Mouse (Mus musculus) cerebellum, adult (tissue): ENCODE measurements around the gene Gcdh.

Experiments used
- ATAC-seq: cut with Nextera tagmentation; 2 replicates; pipeline ENCODE4 v1.9.2; 2017; ENCODE audit warnings: mild to moderate bottlenecking, moderate library complexity, mixed read lengths; ENCODE audit not compliant: insufficient number of reproducible peaks, low FRiP score, low TSS enrichment

Gcdh gene

DNA sequence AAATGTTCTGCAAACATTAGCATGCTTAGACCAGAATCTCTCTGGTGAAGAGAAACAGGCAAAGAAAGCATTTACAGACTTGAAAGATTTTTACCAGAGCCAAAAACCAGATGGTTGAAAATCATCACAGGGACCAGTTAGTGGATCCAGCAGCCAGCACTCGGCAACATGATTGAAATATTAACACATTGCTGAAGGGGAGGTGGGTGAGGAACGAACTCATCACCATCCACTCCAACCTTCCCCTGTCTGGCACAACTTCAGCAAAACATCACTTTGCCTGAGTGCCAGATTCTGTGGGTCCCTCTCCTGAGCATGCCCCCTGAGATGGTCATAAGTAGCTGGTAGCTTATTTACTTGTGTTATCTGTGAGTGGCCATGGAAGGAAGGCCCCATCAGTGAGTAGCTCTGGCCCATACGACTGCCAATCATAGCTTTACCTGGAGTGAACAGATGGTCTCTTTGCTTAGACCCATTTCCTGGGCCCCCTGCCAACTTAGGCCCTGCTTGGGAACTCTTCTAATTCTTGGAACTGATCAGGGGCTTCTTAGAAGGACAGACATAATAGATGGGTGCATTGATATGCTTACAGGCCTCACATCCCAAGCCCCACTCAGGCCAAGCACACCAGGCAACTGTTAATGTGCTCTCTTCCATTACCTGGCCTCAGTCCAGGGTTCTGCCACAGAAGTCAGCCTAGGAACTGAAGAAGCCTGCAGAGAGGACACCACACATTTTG, 16.3 kb downstream of the Gcdh start:
- ATAC-seq = peak; percentile 52; the same call in 1 of the 2 replicates

DNA sequence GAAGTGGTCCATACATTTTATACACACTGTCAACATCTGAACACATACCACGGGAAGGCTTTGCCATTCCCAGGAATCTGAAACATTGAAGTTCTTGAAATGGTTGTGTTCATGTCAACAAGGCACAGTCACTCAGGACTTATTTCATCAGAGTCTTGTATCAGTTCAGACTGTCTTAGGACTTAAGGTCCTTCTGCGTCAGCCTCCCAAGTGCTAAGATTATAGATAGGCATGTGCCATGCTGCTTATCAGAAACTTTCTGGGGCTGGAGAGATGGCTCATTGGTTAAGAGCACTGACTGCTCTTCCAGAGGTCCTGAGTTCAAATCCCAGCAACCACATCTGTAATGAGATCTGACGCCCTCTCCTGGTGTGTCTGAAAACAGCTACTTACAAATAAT, 19.4 kb downstream of the Gcdh start:
- ATAC-seq = no peak

DNA sequence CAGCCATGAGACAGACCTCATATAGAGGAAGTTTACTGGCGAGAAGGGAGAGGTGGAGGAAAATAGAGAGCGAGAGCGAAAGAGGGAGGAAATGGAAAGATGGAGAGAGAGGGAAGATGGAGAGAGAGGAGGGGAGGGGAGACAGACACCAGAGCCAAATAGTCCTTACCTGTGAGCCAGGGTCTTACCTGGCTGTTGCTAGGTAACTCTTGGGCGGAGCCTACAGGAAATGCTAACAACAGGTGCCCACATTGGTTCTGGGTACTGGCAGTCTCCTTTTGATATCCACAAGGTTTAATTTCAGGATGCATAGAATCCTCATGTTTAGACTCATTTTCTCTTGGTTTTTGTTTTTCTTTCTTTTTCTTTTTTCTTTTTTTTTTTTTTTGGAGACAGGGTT, 20.7 kb downstream of the Gcdh start:
- ATAC-seq = no peak

DNA sequence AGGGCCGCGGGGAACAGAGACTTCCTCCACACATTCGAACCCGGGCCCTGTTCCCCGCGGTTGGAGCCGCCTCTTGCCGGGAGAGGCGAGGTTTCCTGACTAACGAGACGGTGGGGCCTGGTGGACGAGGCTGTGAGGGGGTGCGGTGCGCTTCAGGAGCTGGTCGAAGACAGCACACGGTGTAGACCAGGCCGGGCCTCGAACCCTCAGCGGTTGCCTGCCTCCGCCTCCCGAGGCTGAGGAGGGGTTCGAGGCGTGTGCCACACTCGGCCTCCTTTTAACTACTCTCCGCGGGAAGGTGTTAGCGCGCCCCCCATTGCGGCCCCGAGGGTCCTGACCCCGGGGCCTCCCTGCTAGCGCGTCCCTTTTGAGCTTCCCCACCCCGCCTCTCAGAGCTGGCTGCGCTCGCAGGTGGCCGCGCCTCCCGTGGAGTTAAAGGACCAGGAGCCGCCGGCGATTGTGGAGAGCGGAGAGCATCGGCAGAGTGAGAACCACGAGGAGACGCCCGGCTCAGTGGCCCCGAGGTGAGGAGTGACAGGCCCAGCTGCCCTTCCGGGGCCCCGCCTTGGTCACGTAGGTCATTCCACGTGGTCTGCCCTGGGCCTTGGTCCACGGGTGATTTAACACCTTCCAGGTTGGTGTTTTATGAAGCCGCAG, 21.3 kb downstream of the Gcdh start:
- no peak for ATAC-seq

DNA sequence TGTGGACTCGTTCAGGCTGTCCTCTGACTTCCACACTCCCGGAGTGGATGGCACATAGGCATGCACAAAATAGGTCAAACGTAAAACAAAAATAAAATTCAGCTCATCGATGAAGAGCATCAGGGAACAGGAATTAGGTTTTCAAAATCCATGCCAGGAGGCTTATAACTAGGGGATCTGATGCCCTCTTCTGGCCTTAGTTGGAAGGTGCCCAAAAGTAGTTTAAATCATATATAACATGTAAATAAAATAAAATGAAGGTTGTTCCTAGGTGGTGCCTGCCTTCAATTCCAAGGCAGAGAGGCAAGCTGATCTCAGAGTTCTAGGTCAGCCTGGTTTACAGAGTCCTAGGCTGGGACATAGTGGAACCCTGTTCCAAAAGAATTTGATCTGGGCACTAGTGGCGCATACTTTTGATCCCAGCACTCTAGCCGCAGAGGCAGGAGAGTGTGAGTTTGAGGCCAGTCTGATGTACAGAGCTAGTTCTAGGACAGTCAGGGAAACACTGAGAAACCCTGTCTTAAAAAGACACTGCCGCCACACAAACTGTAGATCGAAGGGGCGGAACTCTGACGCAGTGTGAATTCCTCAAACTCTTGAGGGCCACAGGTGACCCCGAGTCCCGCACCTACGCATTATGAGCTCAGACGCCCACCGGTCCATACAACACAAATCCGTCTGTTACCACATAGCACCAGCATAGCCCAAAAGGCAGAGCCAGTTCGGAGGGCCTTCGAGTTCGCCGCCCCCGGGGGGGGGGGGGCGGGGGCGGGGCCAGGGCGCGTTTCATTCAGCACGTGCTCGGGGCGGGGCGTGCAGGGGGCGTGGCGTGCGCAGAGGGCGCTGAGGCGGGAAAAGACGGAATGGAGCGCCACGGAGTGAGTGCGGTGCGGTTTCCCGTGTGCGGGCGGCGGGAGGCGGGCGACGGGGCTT, 22.1 kb downstream of the Gcdh start, which contains the start of gene Syce2:
Gene Syce2 (plus strand): TSS at position 736 of the 933 bp plus-strand sequence.
- ATAC-seq = no peak; the same call in 1 of the 2 replicates

DNA sequence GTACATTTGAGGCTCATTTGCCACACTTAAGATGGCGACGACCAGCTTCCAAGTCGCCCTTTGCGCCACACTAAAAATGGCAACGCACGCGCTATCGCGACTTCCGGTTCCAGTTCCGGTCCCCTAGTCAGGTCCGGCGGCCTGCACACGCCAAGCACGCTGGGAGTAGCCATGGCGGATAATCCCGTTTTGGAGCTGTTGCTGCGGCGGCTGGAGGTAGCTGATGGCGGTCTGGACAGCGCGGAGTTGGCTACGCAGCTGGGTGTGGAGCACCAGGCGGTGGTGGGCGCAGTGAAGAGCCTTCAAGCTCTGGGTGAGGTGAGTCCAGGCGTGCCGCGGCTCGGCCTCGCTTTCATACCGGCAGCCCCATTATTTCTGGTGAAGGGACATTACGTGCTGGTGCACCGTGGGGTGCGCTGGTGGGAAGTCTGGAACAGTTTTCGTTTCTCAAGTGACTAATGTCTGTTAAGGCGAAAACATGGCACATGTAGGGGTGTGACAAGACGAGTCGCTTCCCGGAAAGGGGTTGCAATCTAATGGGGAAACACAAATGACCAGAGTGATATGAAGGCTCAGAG, 36.8 kb downstream of the Gcdh start, which contains the start of gene Farsa:
Gene Farsa (plus strand): TSS at position 126 of the 578 bp plus-strand sequence.
- peak; percentile 94; the same call in 1 of the 2 replicates for ATAC-seq

DNA sequence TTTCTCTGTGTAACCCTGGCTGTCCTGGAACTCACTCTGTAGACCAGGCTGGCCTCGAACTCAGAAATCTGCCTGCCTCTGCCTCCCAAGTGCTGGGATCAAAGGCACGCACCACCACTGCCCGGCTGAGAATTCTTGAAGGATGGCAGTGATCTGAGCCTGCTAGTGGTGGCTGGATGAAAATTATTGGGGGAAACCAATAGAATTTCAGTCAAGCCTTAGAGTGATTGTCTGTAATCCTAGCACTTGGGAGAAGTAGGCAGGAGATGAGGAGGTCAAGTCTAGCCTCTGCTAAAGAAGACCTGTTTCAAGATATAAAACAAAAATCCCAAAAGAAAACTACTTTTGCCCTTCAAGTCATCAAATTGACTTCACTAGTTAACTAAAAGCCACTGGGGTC, 37.3 kb downstream of the Gcdh start:
- no peak for ATAC-seq

DNA sequence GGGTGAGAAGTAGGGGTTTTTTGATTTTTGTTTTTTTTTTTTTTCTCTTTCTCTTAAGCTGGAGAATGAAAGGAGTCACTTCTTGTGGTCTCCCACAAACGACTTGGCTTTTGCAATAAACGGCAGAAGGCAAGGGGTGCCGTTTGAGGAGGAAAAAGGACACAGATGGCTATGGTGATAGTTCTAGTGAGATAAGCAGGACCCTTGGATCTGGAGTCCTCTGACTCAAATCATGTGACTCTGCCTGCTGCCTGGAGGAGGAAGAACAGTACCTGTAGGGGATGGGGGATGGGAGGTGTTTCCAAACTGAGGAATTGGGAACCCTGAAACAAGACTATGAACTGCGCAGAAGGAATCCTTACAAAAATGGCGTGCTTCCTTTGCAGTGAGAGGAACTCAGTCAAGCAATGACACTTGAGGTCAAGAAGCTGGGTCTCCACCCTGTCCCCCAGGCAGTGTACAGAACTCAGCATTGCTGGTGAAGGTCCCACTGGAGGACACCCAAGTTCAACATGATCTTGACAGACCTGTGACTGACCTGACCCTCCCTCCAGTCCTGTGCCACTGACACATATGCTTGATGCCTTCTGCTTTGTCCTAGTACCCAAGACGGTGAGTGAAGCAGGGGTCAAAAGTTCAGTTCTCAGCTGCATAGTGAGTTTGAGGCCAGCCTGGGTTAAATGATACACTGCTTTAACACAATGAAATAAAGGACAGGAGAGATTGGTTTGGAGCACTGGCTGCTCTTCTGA, 45.9 kb downstream of the Gcdh start:
- ATAC-seq = no peak

DNA sequence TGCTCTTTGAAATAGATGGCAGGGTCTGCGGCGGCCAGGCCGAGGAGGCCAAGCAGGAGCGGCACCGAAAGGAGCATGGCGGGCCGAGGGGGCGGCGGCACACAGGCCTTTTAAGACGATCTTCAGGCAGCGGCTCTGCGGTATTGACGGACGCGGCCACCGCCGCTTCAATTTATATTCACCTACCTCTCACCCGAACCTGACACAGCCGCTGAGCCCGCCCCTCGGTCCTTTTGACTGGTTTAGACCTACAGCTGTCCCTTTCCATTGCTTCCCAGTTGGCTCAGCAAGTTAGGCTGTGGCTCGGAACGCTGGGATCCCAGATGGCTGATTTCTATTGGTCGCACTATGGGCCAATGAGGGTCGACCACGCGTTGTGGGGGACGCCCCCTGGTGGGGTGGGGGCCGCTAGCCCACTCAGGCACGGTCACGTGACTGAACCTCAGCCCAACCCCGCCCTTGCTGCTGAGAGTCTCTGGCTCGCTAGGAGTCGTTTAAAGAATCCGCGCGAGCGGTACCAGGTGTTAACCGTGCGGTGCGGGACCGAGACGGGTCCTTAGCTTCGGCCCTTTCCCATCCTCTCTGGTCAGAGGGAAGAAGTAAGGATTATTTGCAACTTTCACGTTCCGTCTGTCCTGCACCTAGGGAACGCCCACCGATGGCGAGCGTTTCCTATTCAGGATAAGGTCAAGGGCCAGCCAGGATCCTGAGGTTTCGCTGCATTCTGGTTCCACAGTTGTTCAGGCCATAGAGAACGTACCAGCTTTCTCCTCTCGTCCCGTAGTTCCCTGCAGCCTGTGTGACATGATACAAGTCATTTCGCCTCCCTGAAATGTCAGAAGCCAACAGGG, 46.8 kb downstream of the Gcdh start, which contains the start of gene Calr:
Gene Calr (minus strand): TSS at position 213 of the 851 bp plus-strand sequence.
- peak; percentile 98 for ATAC-seq

DNA sequence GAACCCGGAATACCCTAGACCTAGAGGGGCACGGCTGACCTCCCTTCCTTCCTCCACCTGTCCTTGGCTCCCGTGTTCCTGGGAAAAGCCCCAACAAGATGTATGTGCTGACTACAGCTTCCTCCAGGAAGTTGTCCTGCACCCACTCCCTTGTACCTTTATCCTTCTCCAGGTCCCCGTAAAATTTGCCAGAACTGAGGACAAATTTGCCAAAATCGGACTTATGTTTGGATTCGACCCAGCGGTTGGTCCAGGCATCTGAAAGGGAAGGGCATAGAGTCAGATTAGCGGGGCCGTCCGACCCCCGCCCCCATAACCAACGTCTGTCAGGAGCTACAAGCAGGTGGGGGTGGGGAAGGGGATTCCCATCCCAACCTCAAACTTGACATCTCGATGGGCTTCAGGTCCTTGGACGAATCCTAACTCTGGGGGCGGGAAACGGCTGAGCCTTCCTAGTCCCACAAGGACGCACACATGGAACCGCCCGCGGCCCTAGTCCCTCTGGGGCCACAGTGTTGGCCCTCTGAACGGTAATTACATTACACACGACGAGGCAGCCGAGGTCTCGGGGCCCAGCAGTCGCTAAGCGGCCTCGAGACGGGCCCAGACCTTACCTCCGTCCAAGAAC, 47.5 kb downstream of the Gcdh start:
- ATAC-seq = no peak

DNA sequence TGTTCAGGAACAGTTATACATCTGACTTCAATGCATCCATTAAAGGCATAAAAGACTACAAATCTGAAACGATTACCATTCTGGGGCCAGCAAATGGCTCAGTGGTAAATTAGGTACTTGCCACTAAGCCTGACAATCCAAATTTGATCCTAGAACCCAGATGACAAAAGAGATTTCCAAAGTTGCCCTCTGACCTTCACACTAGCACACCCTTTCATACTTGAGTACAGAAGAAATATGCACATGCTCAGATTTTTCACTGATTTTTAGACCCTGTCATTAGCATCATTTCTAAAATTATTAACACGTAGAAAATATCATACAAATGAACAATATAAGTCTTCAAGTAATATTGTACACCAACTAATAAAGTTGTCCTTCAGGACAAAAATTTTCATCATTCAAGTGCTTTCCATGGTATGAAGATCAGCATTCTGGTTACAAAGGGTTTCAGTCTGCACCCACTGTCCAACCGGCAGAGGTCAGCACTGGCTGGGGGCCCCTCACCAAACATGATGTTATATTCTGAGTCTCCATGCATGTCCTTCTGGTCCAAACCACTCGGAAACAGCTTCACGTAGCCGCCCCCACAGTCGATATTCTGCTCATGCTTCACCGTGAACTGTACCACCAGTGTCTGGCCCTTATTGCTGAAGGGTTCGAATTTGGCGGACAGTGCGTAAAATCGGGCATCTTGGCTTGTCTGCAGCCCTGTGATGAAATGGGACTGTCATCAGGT, 48.2 kb downstream of the Gcdh start:
- no peak for ATAC-seq

DNA sequence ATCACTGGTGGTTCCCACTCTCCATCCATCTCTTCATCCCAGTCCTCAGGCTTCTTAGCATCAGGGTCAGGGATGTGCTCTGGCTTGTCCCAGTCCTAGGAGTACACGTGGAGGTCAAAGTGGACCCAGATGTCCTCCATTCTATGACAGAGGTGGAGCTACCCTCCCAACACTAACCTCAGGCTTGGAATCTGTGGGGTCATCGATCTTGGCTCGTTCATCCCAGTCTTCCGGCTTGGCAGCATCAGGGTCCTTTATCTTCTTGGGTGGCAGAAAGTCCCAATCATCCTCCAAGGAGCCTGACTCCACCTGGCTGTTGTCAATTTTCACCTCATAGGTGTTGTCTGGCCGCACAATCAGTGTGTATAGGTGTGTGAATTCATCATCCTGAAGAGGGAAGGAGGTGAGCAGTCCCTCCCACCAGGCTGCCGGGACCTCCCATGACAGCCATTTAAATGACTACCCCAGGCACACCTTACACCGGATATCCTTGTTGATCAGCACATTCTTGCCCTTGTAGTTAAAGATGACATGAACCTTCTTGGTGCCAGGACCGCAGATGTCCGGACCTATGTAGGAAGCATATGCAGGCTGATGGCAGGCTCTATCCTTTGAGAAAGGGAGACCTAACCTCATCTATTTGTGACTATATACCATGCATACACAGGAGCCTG, 49.2 kb downstream of the Gcdh start:
- ATAC-seq = no peak

DNA sequence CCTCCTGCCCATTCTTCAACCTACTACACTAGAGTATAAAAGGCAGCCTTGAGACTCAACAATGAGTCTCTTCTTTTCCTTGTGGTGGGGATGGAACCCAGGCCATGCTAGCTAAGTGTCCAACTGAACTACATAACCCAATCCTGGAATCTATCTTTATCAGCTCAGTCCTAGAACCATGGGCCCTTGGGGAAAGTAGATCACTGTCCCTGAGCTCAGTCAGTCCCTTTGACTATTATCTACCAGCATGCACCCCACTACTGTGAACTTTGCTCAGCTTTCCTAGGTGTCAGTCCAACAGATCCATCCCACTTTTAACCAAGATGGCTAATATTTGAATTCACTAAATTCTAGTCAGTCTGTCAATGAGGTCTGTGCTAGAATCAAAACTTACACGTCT, 52.2 kb downstream of the Gcdh start:
- ATAC-seq = no peak

DNA sequence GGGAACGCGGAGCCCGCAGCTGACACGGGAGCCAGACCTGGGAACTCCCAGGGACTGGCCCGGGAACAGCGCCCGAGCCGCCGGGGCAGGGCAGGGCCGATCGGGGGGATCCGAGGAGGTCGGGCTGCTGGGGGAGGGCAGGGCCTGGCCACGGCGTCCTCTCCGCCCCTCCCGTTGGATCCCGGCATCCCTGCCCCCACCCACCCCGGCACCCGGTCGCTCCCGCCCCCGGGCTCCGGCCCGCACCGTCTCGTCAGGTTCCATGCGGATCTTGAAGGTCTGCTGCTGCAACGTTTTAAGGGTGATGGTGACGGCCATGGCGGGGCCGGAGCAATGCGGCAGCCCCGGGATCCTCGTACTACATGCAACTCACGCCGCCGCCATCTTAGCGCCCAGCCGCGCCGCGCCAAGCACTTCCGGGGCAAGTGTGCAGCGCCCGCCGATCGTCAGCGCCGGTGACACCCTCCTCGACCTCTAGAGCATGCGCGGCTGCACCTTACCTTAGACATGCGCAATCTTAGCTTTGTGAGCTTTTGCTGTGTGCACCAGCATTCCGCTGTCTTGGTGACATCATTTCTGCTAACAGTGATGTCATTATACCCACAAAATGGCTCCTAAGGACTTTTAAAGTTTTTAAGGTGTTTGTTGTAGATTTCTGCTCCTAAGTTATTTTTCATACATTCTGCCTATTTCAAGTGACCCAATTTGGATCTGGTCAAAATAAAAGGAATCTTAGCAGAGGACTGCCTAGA, 53.3 kb downstream of the Gcdh start, which contains the start of gene Rad23a:
Gene Rad23a (minus strand): TSS at position 418 of the 752 bp plus-strand sequence.
- ATAC-seq = peak; percentile 85

DNA sequence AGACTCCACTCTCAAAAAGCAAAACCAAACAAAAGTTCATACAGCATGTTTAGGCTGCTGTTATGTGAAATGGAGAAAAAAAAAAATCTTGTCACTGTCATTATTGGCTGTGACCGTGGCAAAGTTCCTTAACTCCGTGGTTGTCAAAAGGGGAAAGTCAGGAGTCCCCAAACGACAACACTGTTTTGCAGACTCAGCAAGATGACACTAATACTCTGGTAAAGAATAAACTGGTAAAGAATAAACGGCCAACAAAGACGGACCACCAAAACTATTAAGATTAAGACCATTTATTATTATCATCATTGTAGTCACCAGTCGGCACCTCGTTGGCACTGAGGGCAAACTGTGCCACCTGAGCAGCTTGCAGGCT, 53.9 kb downstream of the Gcdh start:
- no peak for ATAC-seq

DNA sequence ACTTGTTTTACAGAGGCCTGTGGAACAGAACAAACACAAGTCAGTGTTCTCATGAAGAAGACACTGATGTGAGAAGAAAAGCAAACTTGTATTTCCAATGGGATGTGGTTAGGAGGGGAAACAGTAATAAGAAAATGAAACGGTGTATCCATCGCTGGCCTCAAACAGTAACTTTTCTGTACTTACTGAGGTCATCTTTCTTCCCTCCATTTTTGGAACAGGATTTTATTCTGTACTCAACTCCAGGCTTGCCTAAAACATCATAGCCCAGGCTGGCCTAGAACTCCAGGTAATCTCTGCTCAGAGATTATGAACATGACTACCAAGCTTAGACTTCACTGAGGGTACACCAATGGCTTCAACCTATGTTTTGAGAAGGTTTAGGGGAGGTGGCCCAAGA, 54.3 kb downstream of the Gcdh start:
- ATAC-seq = no peak
